Mouse (Mus musculus): Measurements from ENCODE around the gene Gm19426.

- TF ChIP-seq CTCF (IDR thresholded peaks at IDR 0.05; ENCODE audit: extremely low read depth, insufficient read depth, insufficient read length, insufficient replicate concordance) (no peak), POLR2A (IDR thresholded peaks at IDR 0.05; ENCODE audit: low read depth, low read length) (no peak)
Observed at GRCm38 (mm10) chr2:84790418-84790817, 47.0 kb upstream of the Gm19426 start.
